Mouse (Mus musculus): Measurements from ENCODE around the gene Ist1. TPM values are rescaled to one million over a fixed set of nuclear protein-coding genes. Genes with fewer than 3 reads are reported as not detected.

Ist1 gene
- polyA plus RNA-seq (2014; fragmentation: Illumina TruSeq; extraction: RNeasy Lipid Tissue Mini Kit (QIAGEN cat#74804); ENCODE audit: low read depth, low replicate concordance) = 74.1 TPM

GRCm38 (mm10) chr8:109693146-109693900, at the start of gene Ist1:
Gene Ist1, minus strand, starts transcription at chr8:109693260.

GRCm38 (mm10) chr8:109737237-109738048, 44.4 kb upstream of the Ist1 start, which contains the start of gene Atxn1l:
Gene Atxn1l, minus strand, starts transcription at chr8:109737739.

DNA sequence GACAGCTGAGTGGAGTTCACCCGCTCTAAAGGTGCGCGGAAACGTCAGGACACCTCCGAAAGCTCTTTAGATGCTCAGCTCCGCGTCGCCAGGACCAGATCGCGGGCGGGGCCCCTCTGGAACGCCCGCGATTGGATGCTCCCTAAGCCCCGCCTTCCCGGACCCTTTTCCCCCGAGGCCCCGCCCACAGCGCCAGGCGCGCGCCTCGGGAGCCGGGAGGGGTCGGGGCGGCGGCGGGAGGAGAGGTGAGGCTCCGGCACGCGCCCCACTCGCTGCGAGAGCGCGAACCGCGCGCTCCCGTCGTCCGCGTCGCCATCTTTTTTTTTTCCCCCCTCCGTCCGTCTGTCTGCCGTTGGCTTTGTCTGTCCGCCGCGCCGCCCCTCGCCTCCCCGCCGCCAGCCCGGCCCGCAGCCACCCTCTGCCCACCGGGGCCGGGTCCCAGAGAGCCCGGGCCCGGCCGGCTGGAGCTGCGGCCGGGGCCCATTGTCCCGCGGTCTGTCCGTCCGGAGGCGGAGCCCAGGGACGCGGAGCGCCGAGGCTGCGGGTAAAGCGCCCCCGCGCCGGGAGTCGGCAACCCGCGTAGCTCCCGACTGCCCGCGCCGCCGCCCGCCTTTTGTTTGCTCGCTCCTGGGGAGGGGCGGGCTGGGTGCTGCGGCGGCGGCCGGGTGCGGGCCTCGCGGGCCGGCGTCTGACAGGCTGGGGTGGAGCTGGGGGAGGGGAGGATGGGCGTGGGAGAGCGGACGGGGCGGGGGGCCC, 12.4 kb upstream of the Ist1 start, which contains the start of gene Zfp821:
TSS of gene Zfp821 (plus strand) at position 227 of the 756 bp plus-strand sequence.

Other genes starting within 250 kb of the Ist1 start
- 7.3 TPM for gene Pmfbp1, start 199.2 kb downstream of the Ist1 start, polyA plus RNA-seq (2014; fragmentation: Illumina TruSeq; extraction: RNeasy Lipid Tissue Mini Kit (QIAGEN cat#74804); ENCODE audit: low read depth, low replicate concordance)
- gene Dhx38, start 127.4 kb downstream of the Ist1 start, polyA plus RNA-seq (2014; fragmentation: Illumina TruSeq; extraction: RNeasy Lipid Tissue Mini Kit (QIAGEN cat#74804); ENCODE audit: low read depth, low replicate concordance) = 16.6 TPM
- gene Txnl4b, start 127.4 kb downstream of the Ist1 start, polyA plus RNA-seq (2014; fragmentation: Illumina TruSeq; extraction: RNeasy Lipid Tissue Mini Kit (QIAGEN cat#74804); ENCODE audit: low read depth, low replicate concordance) = 12.3 TPM
- gene Hp, start 114.1 kb downstream of the Ist1 start, polyA plus RNA-seq (2014; fragmentation: Illumina TruSeq; extraction: RNeasy Lipid Tissue Mini Kit (QIAGEN cat#74804); ENCODE audit: low read depth, low replicate concordance) = 1,860 TPM
- 18.5 TPM for gene Dhodh, start 84.6 kb downstream of the Ist1 start, polyA plus RNA-seq (2014; fragmentation: Illumina TruSeq; extraction: RNeasy Lipid Tissue Mini Kit (QIAGEN cat#74804); ENCODE audit: low read depth, low replicate concordance)
- gene Pkd1l3, start 78.7 kb downstream of the Ist1 start, polyA plus RNA-seq (2014; fragmentation: Illumina TruSeq; extraction: RNeasy Lipid Tissue Mini Kit (QIAGEN cat#74804); ENCODE audit: low read depth, low replicate concordance) = 1.2 TPM
- gene Zfp821, start 12.3 kb upstream of the Ist1 start, polyA plus RNA-seq (2014; fragmentation: Illumina TruSeq; extraction: RNeasy Lipid Tissue Mini Kit (QIAGEN cat#74804); ENCODE audit: low read depth, low replicate concordance) = 11.2 TPM
- gene Atxn1l, start 44.5 kb upstream of the Ist1 start, polyA plus RNA-seq (2014; fragmentation: Illumina TruSeq; extraction: RNeasy Lipid Tissue Mini Kit (QIAGEN cat#74804); ENCODE audit: low read depth, low replicate concordance) = 14.7 TPM
- gene Ap1g1, start 85.3 kb upstream of the Ist1 start, polyA plus RNA-seq (2014; fragmentation: Illumina TruSeq; extraction: RNeasy Lipid Tissue Mini Kit (QIAGEN cat#74804); ENCODE audit: low read depth, low replicate concordance) = 63.7 TPM
- gene Phlpp2, start 175.3 kb upstream of the Ist1 start, polyA plus RNA-seq (2014; fragmentation: Illumina TruSeq; extraction: RNeasy Lipid Tissue Mini Kit (QIAGEN cat#74804); ENCODE audit: low read depth, low replicate concordance) = 6.2 TPM

Measured in adipose tissue, adult 10 weeks (tissue).